Mouse (Mus musculus): ENCODE results near the gene Tnfrsf21. TPM values are rescaled to one million over a fixed set of nuclear protein-coding genes. Genes with fewer than 3 reads are reported as not detected.

Tnfrsf21 gene
- polyA plus RNA-seq, 1 experiment: 4.1 TPM

- no peaks in the 10 kb centered on the region; the same call in 1 of the 2 replicates for H3K4me1 ChIP-seq (ENCODE audit: control insufficient read depth, insufficient read depth, low read length)
- H3K4me3 ChIP-seq (ENCODE audit: control insufficient read depth, low read depth, low read length): no peak overlapping the region
- H3K27me3 ChIP-seq (ENCODE audit: control insufficient read depth, insufficient read depth, low read length): no peaks in the 10 kb centered on the region
- no peak overlapping the region for H3K27ac ChIP-seq (ENCODE audit: control insufficient read depth, insufficient read depth, low read depth, low read length)
- TF ChIP-seq POLR2A (IDR thresholded peaks at IDR 0.05; ENCODE audit: control insufficient read depth, low read depth, low read length) (no peak), CTCF (IDR thresholded peaks at IDR 0.05; ENCODE audit: control insufficient read depth, insufficient read depth, insufficient replicate concordance, low read depth, low read length) (no peak)
- no peaks in the 10 kb centered on the region for H3K36me3 ChIP-seq (ENCODE audit: control insufficient read depth, insufficient read depth, low read length)
Observed at GRCm38 (mm10) chr17:43130870-43131264, 114.5 kb downstream of the Tnfrsf21 start.

DNA sequence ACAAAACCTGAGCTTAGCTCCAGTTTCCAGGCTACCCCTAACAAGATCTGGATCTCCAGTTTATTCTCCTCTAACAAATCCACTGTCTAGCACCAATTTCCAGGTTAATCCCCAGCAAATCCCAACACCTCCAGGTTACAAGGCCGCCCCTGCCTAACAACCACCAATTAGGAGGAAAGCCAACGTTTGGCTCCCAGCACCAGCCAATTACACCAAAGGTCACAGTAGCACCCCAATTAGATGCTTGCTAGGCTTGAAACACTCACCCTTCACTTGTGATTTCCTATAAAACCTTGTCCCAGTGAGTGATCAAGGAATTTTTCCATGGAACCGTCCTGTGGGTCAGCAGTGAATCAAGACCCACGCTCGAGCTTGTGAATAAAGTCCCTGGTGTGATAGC is 116.1 kb downstream of the Tnfrsf21 start:
- Histone ChIP-seq H3K36me3 (ENCODE audit: control insufficient read depth, insufficient read depth, low read length) (no peaks in the 10 kb centered on the region), H3K27me3 (ENCODE audit: control insufficient read depth, insufficient read depth, low read length) (no peaks in the 10 kb centered on the region)
- TF ChIP-seq CTCF (IDR thresholded peaks at IDR 0.05; ENCODE audit: control insufficient read depth, insufficient read depth, insufficient replicate concordance, low read depth, low read length): no peak
- TF ChIP-seq POLR2A (IDR thresholded peaks at IDR 0.05; ENCODE audit: control insufficient read depth, low read depth, low read length): no peak

DNA sequence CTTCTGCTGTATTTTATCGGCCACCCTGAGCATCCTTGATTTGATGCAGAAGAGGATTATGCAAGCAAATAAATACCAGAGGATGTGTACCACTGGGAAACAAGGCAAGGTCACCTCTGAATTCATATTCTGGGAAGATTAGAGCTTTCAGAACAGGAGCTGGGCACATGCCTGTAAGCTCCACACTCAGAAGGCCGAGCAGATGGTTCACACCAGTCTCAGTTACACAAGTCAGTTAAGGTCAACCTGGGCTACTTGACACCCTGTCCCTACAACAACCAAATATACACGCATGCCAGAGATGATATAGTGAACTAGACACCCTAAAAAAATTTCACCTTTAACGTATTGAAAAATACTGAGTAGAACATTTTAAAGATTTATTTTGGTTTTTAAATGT is 116.8 kb downstream of the Tnfrsf21 start:
- Histone ChIP-seq H3K27me3 (ENCODE audit: control insufficient read depth, insufficient read depth, low read length) (no peaks in the 10 kb centered on the region), H3K27ac (ENCODE audit: control insufficient read depth, insufficient read depth, low read depth, low read length) (no peak overlapping the region), H3K36me3 (ENCODE audit: control insufficient read depth, insufficient read depth, low read length) (no peaks in the 10 kb centered on the region), H3K4me3 (ENCODE audit: control insufficient read depth, low read depth, low read length) (no peak overlapping the region), H3K4me1 (ENCODE audit: control insufficient read depth, insufficient read depth, low read length) (no peaks in the 10 kb centered on the region; the same call in 1 of the 2 replicates)
- TF ChIP-seq POLR2A (IDR thresholded peaks at IDR 0.05; ENCODE audit: control insufficient read depth, low read depth, low read length) (no peak), CTCF (IDR thresholded peaks at IDR 0.05; ENCODE audit: control insufficient read depth, insufficient read depth, insufficient replicate concordance, low read depth, low read length) (no peak)

More for the DNA sequence above, 116.1 kb downstream of the Tnfrsf21 start:
- no peak overlapping the region for H3K27ac ChIP-seq (ENCODE audit: control insufficient read depth, insufficient read depth, low read depth, low read length)
- H3K4me1 ChIP-seq (ENCODE audit: control insufficient read depth, insufficient read depth, low read length): no peaks in the 10 kb centered on the region; the same call in 1 of the 2 replicates
- H3K4me3 ChIP-seq (ENCODE audit: control insufficient read depth, low read depth, low read length): no peak overlapping the region

DNA sequence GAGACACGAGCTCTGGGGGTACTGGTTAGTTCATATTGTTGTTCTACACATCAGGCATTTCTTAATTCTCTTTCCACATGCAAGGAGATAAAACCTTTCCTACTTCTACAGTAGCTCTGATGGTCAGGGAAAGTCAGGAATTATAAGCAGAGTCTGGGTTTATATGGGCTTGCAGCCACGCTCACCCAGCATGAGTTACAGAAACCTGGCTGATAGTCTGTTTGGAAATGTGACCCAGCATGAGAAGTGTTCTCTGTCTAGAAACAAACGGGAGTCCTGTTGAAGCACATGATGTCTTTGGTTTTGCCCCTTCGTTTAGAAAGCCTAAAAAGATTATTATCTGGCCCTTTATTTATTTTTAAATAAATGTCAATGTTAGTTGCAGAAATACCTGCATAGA is 118.6 kb downstream of the Tnfrsf21 start:
- H3K27ac ChIP-seq (ENCODE audit: control insufficient read depth, insufficient read depth, low read depth, low read length): no peak overlapping the region
- TF ChIP-seq CTCF (IDR thresholded peaks at IDR 0.05; ENCODE audit: control insufficient read depth, insufficient read depth, insufficient replicate concordance, low read depth, low read length) (no peak), POLR2A (IDR thresholded peaks at IDR 0.05; ENCODE audit: control insufficient read depth, low read depth, low read length) (no peak)
- H3K36me3 ChIP-seq (ENCODE audit: control insufficient read depth, insufficient read depth, low read length): no peaks in the 10 kb centered on the region
- H3K27me3 ChIP-seq (ENCODE audit: control insufficient read depth, insufficient read depth, low read length): no peaks in the 10 kb centered on the region
- H3K4me1 ChIP-seq (ENCODE audit: control insufficient read depth, insufficient read depth, low read length): peaks cover 2% of the 10 kb centered on the region
- H3K4me3 ChIP-seq (ENCODE audit: control insufficient read depth, low read depth, low read length): no peak overlapping the region

- peaks cover 2% of the 10 kb centered on the region for H3K4me1 ChIP-seq (ENCODE audit: control insufficient read depth, insufficient read depth, low read length)
- TF ChIP-seq CTCF (IDR thresholded peaks at IDR 0.05; ENCODE audit: control insufficient read depth, insufficient read depth, insufficient replicate concordance, low read depth, low read length) (no peak), POLR2A (IDR thresholded peaks at IDR 0.05; ENCODE audit: control insufficient read depth, low read depth, low read length) (no peak)
Observed at GRCm38 (mm10) chr17:43135398-43136265, 119.3 kb downstream of the Tnfrsf21 start.

DNA sequence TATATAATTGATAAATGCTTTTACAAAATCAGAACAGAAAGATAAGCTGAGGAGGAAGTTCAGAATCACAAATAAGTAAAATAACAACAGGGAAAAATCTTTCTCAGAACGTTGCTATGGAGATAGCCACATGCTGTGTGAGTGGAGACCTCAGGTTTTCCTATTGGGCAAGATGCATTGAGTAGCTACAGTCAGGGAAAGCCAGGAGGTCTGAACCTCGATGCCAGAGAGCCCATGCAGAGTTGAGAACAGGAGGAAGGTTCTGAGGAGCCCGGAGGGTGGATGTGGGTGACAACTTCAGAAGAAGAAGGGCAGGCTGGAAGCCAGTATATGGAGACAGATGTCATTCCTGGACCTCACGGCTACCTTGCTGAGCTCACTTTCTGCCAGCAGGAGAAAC is 120.4 kb downstream of the Tnfrsf21 start:
- no peaks in the 10 kb centered on the region for H3K27me3 ChIP-seq (ENCODE audit: control insufficient read depth, insufficient read depth, low read length)
- peak overlapping the region; percentile 86 for H3K4me3 ChIP-seq (ENCODE audit: control insufficient read depth, low read depth, low read length)
- H3K36me3 ChIP-seq (ENCODE audit: control insufficient read depth, insufficient read depth, low read length): no peaks in the 10 kb centered on the region
- TF ChIP-seq CTCF (IDR thresholded peaks at IDR 0.05; ENCODE audit: control insufficient read depth, insufficient read depth, insufficient replicate concordance, low read depth, low read length): no peak
- TF ChIP-seq POLR2A (IDR thresholded peaks at IDR 0.05; ENCODE audit: control insufficient read depth, low read depth, low read length): no peak
- no peak overlapping the region for H3K27ac ChIP-seq (ENCODE audit: control insufficient read depth, insufficient read depth, low read depth, low read length)
- H3K4me1 ChIP-seq (ENCODE audit: control insufficient read depth, insufficient read depth, low read length): peaks cover 2% of the 10 kb centered on the region

More at GRCm38 (mm10) chr17:43135398-43136265, 119.3 kb downstream of the Tnfrsf21 start:
- Histone ChIP-seq H3K36me3 (ENCODE audit: control insufficient read depth, insufficient read depth, low read length) (no peaks in the 10 kb centered on the region), H3K27me3 (ENCODE audit: control insufficient read depth, insufficient read depth, low read length) (no peaks in the 10 kb centered on the region), H3K4me3 (ENCODE audit: control insufficient read depth, low read depth, low read length) (peak overlapping the region; percentile 62), H3K27ac (ENCODE audit: control insufficient read depth, insufficient read depth, low read depth, low read length) (no peak overlapping the region)

- no peak for TF ChIP-seq CTCF (IDR thresholded peaks at IDR 0.05; ENCODE audit: control insufficient read depth, insufficient read depth, insufficient replicate concordance, low read depth, low read length)
- TF ChIP-seq POLR2A (IDR thresholded peaks at IDR 0.05; ENCODE audit: control insufficient read depth, low read depth, low read length): peak; percentile 94; the same call in 1 of the 2 replicates
- no peaks in the 10 kb centered on the region for H3K27me3 ChIP-seq (ENCODE audit: control insufficient read depth, insufficient read depth, low read length)
- peak overlapping the region; percentile 86 for H3K4me3 ChIP-seq (ENCODE audit: control insufficient read depth, low read depth, low read length)
- peaks cover 2% of the 10 kb centered on the region for H3K4me1 ChIP-seq (ENCODE audit: control insufficient read depth, insufficient read depth, low read length)
- H3K27ac ChIP-seq (ENCODE audit: control insufficient read depth, insufficient read depth, low read depth, low read length): peak overlapping the region; percentile 89
- H3K36me3 ChIP-seq (ENCODE audit: control insufficient read depth, insufficient read depth, low read length): no peaks in the 10 kb centered on the region
Observed at GRCm38 (mm10) chr17:43137838-43138237, 121.5 kb downstream of the Tnfrsf21 start.

Measured in testis, adult 2 months (tissue).